Mouse (Mus musculus): ENCODE results near the gene Spp1. TPM values are rescaled to one million over a fixed set of nuclear protein-coding genes. Genes with fewer than 3 reads are reported as not detected.
A peak's percentile ranks its signal among the peaks of the same experiment; 100 is the strongest.
"Not testable (repeated sequence)": the region's sequence is repeated elsewhere in the genome, so short reads cannot be mapped to it uniquely, and the experiment has no call there.

Spp1 gene
- polyA plus RNA-seq, 1 experiment from 2014 or later, result 49.9 TPM

GRCm38 (mm10) chr5:104446156-104446555 lies 11.2 kb downstream of the Spp1 start:
- Histone ChIP-seq H3K4me3 (ENCODE audit: low read depth, low read length) (no peak overlapping the region), H3K36me3 (ENCODE audit: control insufficient read depth, insufficient read depth, low read length) (no peaks in the 10 kb centered on the region), H3K27me3 (ENCODE audit: control insufficient read depth, insufficient read depth, low read depth, low read length) (no peaks in the 10 kb centered on the region), H3K4me1 (ENCODE audit: control insufficient read depth, insufficient read depth, low read length) (peaks cover 9% of the 10 kb centered on the region), H3K4me2 (ENCODE audit: low read length) (no peak overlapping the region), H3K9ac (ENCODE audit: low read depth, low read length) (no peak overlapping the region), H3K9me3 (replicated peaks; ENCODE audit: control insufficient read depth, low read length, poor library complexity, severe bottlenecking) (no peaks in the 10 kb centered on the region), H3K27ac (ENCODE audit: low read length) (no peak overlapping the region)
- peak; percentile 79 for ATAC-seq
- whole genome bisulfite sequencing, result 9% methylated on average over 3 of the region's 3 CpGs

DNA sequence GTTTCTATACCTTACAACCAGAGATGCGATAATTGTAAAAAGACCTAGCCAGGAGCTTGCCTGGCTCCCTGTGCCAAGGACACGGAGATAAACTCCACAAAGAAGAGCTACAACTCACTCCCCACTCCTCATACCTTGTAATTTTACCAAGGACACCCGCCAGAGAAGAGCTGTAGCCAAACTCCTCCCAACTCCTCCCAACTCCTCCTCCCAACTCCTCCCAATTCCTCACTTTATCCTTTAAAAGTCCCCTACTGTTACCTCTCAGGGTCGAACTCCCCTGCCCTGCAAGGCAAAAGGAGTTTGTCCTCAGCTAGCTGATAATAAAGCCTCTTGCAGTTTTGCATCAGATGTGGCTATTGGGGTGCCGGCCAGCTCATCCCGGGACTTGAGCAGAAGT lies 13.4 kb downstream of the Spp1 start:
- not testable (repeated sequence) for H3K4me1 ChIP-seq (ENCODE audit: control insufficient read depth, insufficient read depth, low read length); H3K4me3 ChIP-seq (ENCODE audit: low read depth, low read length); H3K36me3 ChIP-seq (ENCODE audit: control insufficient read depth, insufficient read depth, low read length)

GRCm38 (mm10) chr5:104449491-104449890 lies 14.6 kb downstream of the Spp1 start:
- no peaks in the 10 kb centered on the region for H3K9me3 ChIP-seq (replicated peaks; ENCODE audit: control insufficient read depth, low read length, poor library complexity, severe bottlenecking)
- 29% methylated on average over 3 of the region's 3 CpGs for WGBS
- H3K36me3 ChIP-seq (ENCODE audit: control insufficient read depth, insufficient read depth, low read length), result no peaks in the 10 kb centered on the region
- no peaks in the 10 kb centered on the region for H3K27me3 ChIP-seq (ENCODE audit: control insufficient read depth, insufficient read depth, low read depth, low read length)
- peaks cover 9% of the 10 kb centered on the region for H3K4me1 ChIP-seq (ENCODE audit: control insufficient read depth, insufficient read depth, low read length)
- H3K4me3 ChIP-seq (ENCODE audit: low read depth, low read length), result no peak overlapping the region
- H3K9ac ChIP-seq (ENCODE audit: low read depth, low read length), result no peak overlapping the region
- no peak overlapping the region for H3K27ac ChIP-seq (ENCODE audit: low read length)
- ATAC-seq, result 0 out of 2 replicates have a peak, but pooled peaks have one; percentile 41
- no peak overlapping the region for H3K4me2 ChIP-seq (ENCODE audit: low read length)

More for the DNA sequence above, 13.4 kb downstream of the Spp1 start:
- not testable (repeated sequence) for H3K27ac ChIP-seq (ENCODE audit: low read length); H3K4me2 ChIP-seq (ENCODE audit: low read length); ATAC-seq; H3K27me3 ChIP-seq (ENCODE audit: control insufficient read depth, insufficient read depth, low read depth, low read length); H3K9ac ChIP-seq (ENCODE audit: low read depth, low read length); H3K9me3 ChIP-seq (replicated peaks; ENCODE audit: control insufficient read depth, low read length, poor library complexity, severe bottlenecking)
- 24% methylated on average over 6 of the region's 6 CpGs for WGBS

DNA sequence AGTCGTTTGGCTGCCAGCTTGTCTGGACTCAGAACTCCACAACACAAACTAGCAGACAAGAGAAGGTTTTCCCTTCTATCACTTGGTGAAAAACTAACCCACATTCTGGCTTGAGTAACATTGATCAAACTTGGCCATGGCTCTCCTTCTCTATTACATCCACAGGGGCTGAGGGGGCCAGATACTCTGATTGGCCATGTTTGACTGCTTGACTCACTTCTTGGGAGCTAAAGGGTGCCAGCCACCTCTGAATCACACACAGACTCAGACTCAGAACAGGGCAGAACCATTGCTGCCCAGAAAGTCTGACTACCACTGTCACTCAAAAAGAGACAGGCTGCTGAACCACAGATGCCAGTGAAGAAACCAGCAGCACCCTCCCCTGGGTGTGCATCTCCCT lies 18.2 kb downstream of the Spp1 start:
- Histone ChIP-seq H3K9me3 (replicated peaks; ENCODE audit: control insufficient read depth, low read length, poor library complexity, severe bottlenecking) (0 out of 2 replicates have a peak, but pooled peaks cover 3% of the 10 kb centered on the region), H3K27me3 (ENCODE audit: control insufficient read depth, insufficient read depth, low read depth, low read length) (no peaks in the 10 kb centered on the region), H3K36me3 (ENCODE audit: control insufficient read depth, insufficient read depth, low read length) (peaks cover 7% of the 10 kb centered on the region), H3K4me3 (ENCODE audit: low read depth, low read length) (no peak overlapping the region), H3K4me2 (ENCODE audit: low read length) (no peak overlapping the region), H3K9ac (ENCODE audit: low read depth, low read length) (no peak overlapping the region), H3K4me1 (ENCODE audit: control insufficient read depth, insufficient read depth, low read length) (peaks cover 7% of the 10 kb centered on the region), H3K27ac (ENCODE audit: low read length) (no peak overlapping the region)
- 83% methylated on average over 1 of the region's 1 CpGs for WGBS
- no peak for ATAC-seq

- no peak for ATAC-seq
- 0 out of 2 replicates have a peak, but pooled peaks cover 3% of the 10 kb centered on the region for H3K9me3 ChIP-seq (replicated peaks; ENCODE audit: control insufficient read depth, low read length, poor library complexity, severe bottlenecking)
- H3K27ac ChIP-seq (ENCODE audit: low read length), result no peak overlapping the region
- peaks cover 7% of the 10 kb centered on the region for H3K36me3 ChIP-seq (ENCODE audit: control insufficient read depth, insufficient read depth, low read length)
- H3K4me2 ChIP-seq (ENCODE audit: low read length), result no peak overlapping the region
- 91% methylated on average over 6 of the region's 6 CpGs for WGBS
- H3K4me1 ChIP-seq (ENCODE audit: control insufficient read depth, insufficient read depth, low read length), result peaks cover 13% of the 10 kb centered on the region
- H3K9ac ChIP-seq (ENCODE audit: low read depth, low read length), result no peak overlapping the region
- no peaks in the 10 kb centered on the region for H3K27me3 ChIP-seq (ENCODE audit: control insufficient read depth, insufficient read depth, low read depth, low read length)
- no peak overlapping the region for H3K4me3 ChIP-seq (ENCODE audit: low read depth, low read length)
These were observed 19.6 kb downstream of the Spp1 start for GRCm38 (mm10) chr5:104454564-104454963.

DNA sequence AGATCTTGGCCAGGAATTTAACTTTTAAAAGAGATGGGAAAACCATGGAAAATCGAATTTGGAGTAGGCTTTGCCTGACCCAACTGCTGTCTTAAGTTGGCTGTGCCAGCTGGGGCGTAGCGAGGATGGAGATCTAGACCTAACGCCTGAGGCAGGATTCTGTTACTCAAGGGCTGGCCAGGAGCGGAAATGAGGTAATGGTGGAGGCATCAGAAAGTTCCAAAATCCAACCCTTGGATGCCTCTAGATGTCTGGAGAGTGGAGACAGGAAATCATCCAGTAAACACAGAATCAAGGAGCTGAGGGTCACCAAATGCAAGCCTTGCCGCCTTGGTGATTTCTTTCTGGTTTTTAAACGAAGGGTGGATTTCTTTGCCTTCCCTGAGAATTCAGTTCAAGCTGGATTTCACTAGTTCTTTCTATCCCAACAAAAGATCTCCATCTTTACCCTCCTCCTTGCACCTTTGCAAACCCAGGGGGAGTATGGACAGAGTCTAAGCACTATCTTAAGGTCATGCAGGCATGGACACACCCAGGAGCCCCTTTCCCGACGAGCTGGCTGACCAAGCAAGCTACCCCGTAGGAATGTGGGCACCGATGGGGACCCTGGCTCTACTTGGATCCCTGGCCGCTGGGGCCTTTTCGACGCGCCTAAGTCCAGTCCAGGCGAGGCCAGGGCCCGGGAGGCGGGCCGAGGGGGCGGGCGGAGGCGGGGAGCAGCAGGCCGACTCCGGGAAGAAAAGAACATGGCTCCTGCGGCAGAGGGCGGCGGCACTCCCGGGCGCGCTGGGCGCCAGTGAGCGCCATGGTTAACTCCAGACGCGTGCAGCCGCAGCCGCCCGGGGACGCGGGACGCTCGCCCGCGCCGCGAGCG lies 24.2 kb downstream of the Spp1 start, which contains the start of gene Pkd2:
Gene Pkd2, plus strand, starts transcription at position 619 of the 874 bp plus-strand sequence.
- 17% methylated on average over 29 of the region's 46 CpGs for WGBS
- H3K4me1 ChIP-seq (ENCODE audit: control insufficient read depth, insufficient read depth, low read length), result peaks cover 19% of the 10 kb centered on the region
- peak within 1 kb of the TSS; percentile 95 for H3K27ac ChIP-seq (ENCODE audit: low read length)
- 0 out of 2 replicates have a peak, but pooled peaks cover 3% of the 10 kb centered on the region for H3K9me3 ChIP-seq (replicated peaks; ENCODE audit: control insufficient read depth, low read length, poor library complexity, severe bottlenecking)
- H3K4me3 ChIP-seq (ENCODE audit: low read depth, low read length), result peak within 1 kb of the TSS; percentile 88
- peak within 1 kb of the TSS; percentile 96 for H3K9ac ChIP-seq (ENCODE audit: low read depth, low read length)
- peak; percentile 86 for ATAC-seq
- H3K4me2 ChIP-seq (ENCODE audit: low read length), result peak within 1 kb of the TSS; percentile 68
- no peaks in the 10 kb centered on the region for H3K27me3 ChIP-seq (ENCODE audit: control insufficient read depth, insufficient read depth, low read depth, low read length)
- peaks cover 7% of the 10 kb centered on the region for H3K36me3 ChIP-seq (ENCODE audit: control insufficient read depth, insufficient read depth, low read length)

- WGBS, result under 1% methylated on average over 66 of the region's 82 CpGs
- peaks cover 7% of the 10 kb centered on the region for H3K36me3 ChIP-seq (ENCODE audit: control insufficient read depth, insufficient read depth, low read length)
These were observed 25.0 kb downstream of the Spp1 start for GRCm38 (mm10) chr5:104459706-104460455.

DNA sequence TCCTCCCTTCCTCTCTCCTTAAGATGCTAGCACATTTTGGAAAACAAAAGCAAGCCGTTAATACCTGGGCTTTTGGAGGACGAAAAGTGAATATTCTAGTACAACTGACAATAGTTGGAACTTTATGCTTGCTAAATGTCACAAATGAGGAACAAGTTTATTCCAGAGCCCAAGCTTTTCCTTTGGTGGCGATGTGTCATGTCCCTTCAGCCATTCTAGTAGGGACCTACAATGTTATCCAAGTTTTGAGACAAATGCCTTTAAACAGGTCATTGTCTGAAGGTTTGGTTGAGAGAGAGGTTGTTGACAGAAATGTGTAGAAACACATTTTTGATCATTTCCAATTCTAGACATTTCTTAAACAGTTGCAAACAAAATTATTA lies 25.5 kb downstream of the Spp1 start:
- H3K9ac ChIP-seq (ENCODE audit: low read depth, low read length), result peak overlapping the region; percentile 96
- 32% methylated on average over 3 of the region's 3 CpGs for WGBS
- H3K9me3 ChIP-seq (replicated peaks; ENCODE audit: control insufficient read depth, low read length, poor library complexity, severe bottlenecking), result 0 out of 2 replicates have a peak, but pooled peaks cover 3% of the 10 kb centered on the region
- H3K36me3 ChIP-seq (ENCODE audit: control insufficient read depth, insufficient read depth, low read length), result peaks cover 11% of the 10 kb centered on the region
- H3K4me1 ChIP-seq (ENCODE audit: control insufficient read depth, insufficient read depth, low read length), result peaks cover 19% of the 10 kb centered on the region
- peak overlapping the region; percentile 68 for H3K4me2 ChIP-seq (ENCODE audit: low read length)
- no peaks in the 10 kb centered on the region for H3K27me3 ChIP-seq (ENCODE audit: control insufficient read depth, insufficient read depth, low read depth, low read length)
- H3K27ac ChIP-seq (ENCODE audit: low read length), result peak overlapping the region; percentile 95
- peak overlapping the region; percentile 88 for H3K4me3 ChIP-seq (ENCODE audit: low read depth, low read length)
- ATAC-seq, result no peak

More at GRCm38 (mm10) chr5:104459706-104460455, 25.0 kb downstream of the Spp1 start:
- Histone ChIP-seq H3K27ac (ENCODE audit: low read length) (peak overlapping the region; percentile 95), H3K4me1 (ENCODE audit: control insufficient read depth, insufficient read depth, low read length) (peaks cover 19% of the 10 kb centered on the region), H3K9ac (ENCODE audit: low read depth, low read length) (peak overlapping the region; percentile 96), H3K4me3 (ENCODE audit: low read depth, low read length) (peak overlapping the region; percentile 88), H3K9me3 (replicated peaks; ENCODE audit: control insufficient read depth, low read length, poor library complexity, severe bottlenecking) (0 out of 2 replicates have a peak, but pooled peaks cover 3% of the 10 kb centered on the region), H3K4me2 (ENCODE audit: low read length) (peak overlapping the region; percentile 68), H3K27me3 (ENCODE audit: control insufficient read depth, insufficient read depth, low read depth, low read length) (no peaks in the 10 kb centered on the region)
- peak; percentile 85 for ATAC-seq

Data from midbrain, embryonic 16.5 days (tissue).